Mouse (Mus musculus) testis, postnatal 10 days (tissue): ENCODE measurements around the gene Mafk.
"Not testable (repeated sequence)": the region's sequence is repeated elsewhere in the genome, so short reads cannot be mapped to it uniquely, and the experiment has no call there.

Source experiments
- DNase-seq: peaks from one replicate; pipeline ENCODE4 v3.0.0; 2021; ENCODE audit warnings: low spot score

Mafk gene

GRCm38 (mm10) chr5:139791227-139792158 lies at the start of gene Mafk:
Gene Mafk, plus strand, starts transcription at chr5:139791513.
- DNase-seq, result peak; percentile 100

- not testable (repeated sequence) for DNase-seq
These were observed 48.7 kb upstream of the Mafk start for GRCm38 (mm10) chr5:139742640-139743039.

- DNase-seq, result peak; percentile 79
These were observed 45.5 kb upstream of the Mafk start for GRCm38 (mm10) chr5:139745771-139746170.

GRCm38 (mm10) chr5:139749413-139750125 lies 41.7 kb upstream of the Mafk start:
- no peak for DNase-seq

- peak; percentile 86 for DNase-seq
These were observed 40.8 kb upstream of the Mafk start for GRCm38 (mm10) chr5:139750535-139750934.

GRCm38 (mm10) chr5:139754753-139755152 lies 36.6 kb upstream of the Mafk start:
- DNase-seq, result peak; percentile 83

GRCm38 (mm10) chr5:139756135-139756534 lies 35.2 kb upstream of the Mafk start:
- no peak for DNase-seq

- DNase-seq, result no peak
These were observed 34.7 kb upstream of the Mafk start for GRCm38 (mm10) chr5:139756586-139756985.

- no peak for DNase-seq
These were observed 33.2 kb upstream of the Mafk start for GRCm38 (mm10) chr5:139758096-139758495.

- no peak for DNase-seq
These were observed 27.0 kb upstream of the Mafk start for GRCm38 (mm10) chr5:139764296-139764695.

- no peak for DNase-seq
These were observed 23.1 kb upstream of the Mafk start for GRCm38 (mm10) chr5:139768216-139768615.

GRCm38 (mm10) chr5:139775216-139775926 lies 15.9 kb upstream of the Mafk start, which contains the start of gene Ints1:
Gene Ints1, minus strand, starts transcription at chr5:139775674.
- peak; percentile 98 for DNase-seq

- no peak for DNase-seq
These were observed 14.3 kb upstream of the Mafk start for GRCm38 (mm10) chr5:139776966-139777365.

GRCm38 (mm10) chr5:139781406-139781805 lies 9.9 kb upstream of the Mafk start:
- no peak for DNase-seq

GRCm38 (mm10) chr5:139789466-139789865 lies 1.8 kb upstream of the Mafk start:
- peak; percentile 48 for DNase-seq

- no peak for DNase-seq
These were observed 954 bp downstream of the Mafk start for GRCm38 (mm10) chr5:139792159-139792775.

GRCm38 (mm10) chr5:139792966-139793337 lies 1.6 kb downstream of the Mafk start:
- no peak for DNase-seq

- DNase-seq, result no peak
These were observed 2.2 kb downstream of the Mafk start for GRCm38 (mm10) chr5:139793338-139794089.

GRCm38 (mm10) chr5:139794137-139794536 lies 2.8 kb downstream of the Mafk start:
- no peak for DNase-seq

- peak; percentile 61 for DNase-seq
These were observed 3.6 kb downstream of the Mafk start for GRCm38 (mm10) chr5:139794938-139795337.

- no peak for DNase-seq
These were observed 4.8 kb downstream of the Mafk start for GRCm38 (mm10) chr5:139796001-139796620.
